Mouse (Mus musculus) lung, postnatal 4 days (tissue): ENCODE measurements around the gene AW146154.
"Not testable (repeated sequence)": the region's sequence is repeated elsewhere in the genome, so short reads cannot be mapped to it uniquely, and the experiment has no call there.

Experiments used
- DNase-seq, 2 experiments: peaks; one replicate each; pipeline ENCODE4 v3.0.0; 2021

The AW146154 gene

GRCm38 (mm10) chr7:41499389-41500049, at the start of gene AW146154, which contains the start of gene Gm20449:
Gene AW146154, minus strand, starts transcription at chr7:41499890.
Gene Gm20449, minus strand, starts transcription at chr7:41499417.
- peak; percentile 96 to 98 for DNase-seq

GRCm38 (mm10) chr7:41512672-41513071, 13.0 kb upstream of the AW146154 start:
- no peak for DNase-seq

GRCm38 (mm10) chr7:41512207-41512606, 12.5 kb upstream of the AW146154 start:
- DNase-seq: no peak

GRCm38 (mm10) chr7:41502402-41502801, 2.7 kb upstream of the AW146154 start:
- DNase-seq: no peak

GRCm38 (mm10) chr7:41500151-41500934, 653 bp upstream of the AW146154 start:
- DNase-seq: peak; percentile 29 to 68

GRCm38 (mm10) chr7:41499018-41499388, 687 bp downstream of the AW146154 start:
- not testable (repeated sequence) for DNase-seq

- not testable (repeated sequence) for DNase-seq
Measured at GRCm38 (mm10) chr7:41498464-41498863, 1.2 kb downstream of the AW146154 start.

GRCm38 (mm10) chr7:41497871-41498270, 1.8 kb downstream of the AW146154 start:
- no peak for DNase-seq

- no peak for DNase-seq
Measured at GRCm38 (mm10) chr7:41451864-41452263, 47.8 kb downstream of the AW146154 start.

- DNase-seq: not testable (repeated sequence)
Measured at GRCm38 (mm10) chr7:41448596-41448995, 51.1 kb downstream of the AW146154 start, which contains the start of gene Vmn2r57. Gene Vmn2r57, minus strand, starts transcription at chr7:41448696.
